ENCODE assay signal across 9 mouse cellular contexts in genomic region chrX:140980163-140980562, GRCm38 (mm10).
"Had no signal": no experiment of that assay in that cellular context is flagged by ENCODE, and none has a peak within 500 bp of the region (broad histone marks: within the 10 kb centered on the region; RNA-seq: fewer than 3 reads in every experiment).

No protein-coding gene starts in this region.

- H3K9me3 ChIP-seq: limb, embryonic 15.5 days; midbrain, embryonic 15.5 days; neural tube, embryonic 12.5 days had no signal

- H3K36me3 ChIP-seq: limb, embryonic 15.5 days; midbrain, embryonic 15.5 days; neural tube, embryonic 12.5 days had no signal

- H3K4me3 ChIP-seq: limb, embryonic 15.5 days; midbrain, embryonic 15.5 days; neural tube, embryonic 12.5 days had no signal

- H3K27ac ChIP-seq: limb, embryonic 15.5 days; liver, embryonic 14.5 days; midbrain, embryonic 15.5 days; neural tube, embryonic 12.5 days had no signal

- DNase-seq: lung, adult 2 months; retina, postnatal 1 day; right cerebral cortex, postnatal 4 days; spleen, adult 18-20 months had no signal

- H3K9ac ChIP-seq: limb, embryonic 15.5 days; liver, embryonic 14.5 days; midbrain, embryonic 15.5 days; neural tube, embryonic 12.5 days had no signal

- H3K4me2 ChIP-seq: limb, embryonic 15.5 days; midbrain, embryonic 15.5 days; neural tube, embryonic 12.5 days had no signal

- H3K4me1 ChIP-seq: midbrain, embryonic 15.5 days; neural tube, embryonic 12.5 days had no signal

- ATAC-seq: intestine, embryonic 16.5 days; midbrain, embryonic 15.5 days had no signal
